Mouse (Mus musculus): ENCODE results near the gene Cox19.

DNA sequence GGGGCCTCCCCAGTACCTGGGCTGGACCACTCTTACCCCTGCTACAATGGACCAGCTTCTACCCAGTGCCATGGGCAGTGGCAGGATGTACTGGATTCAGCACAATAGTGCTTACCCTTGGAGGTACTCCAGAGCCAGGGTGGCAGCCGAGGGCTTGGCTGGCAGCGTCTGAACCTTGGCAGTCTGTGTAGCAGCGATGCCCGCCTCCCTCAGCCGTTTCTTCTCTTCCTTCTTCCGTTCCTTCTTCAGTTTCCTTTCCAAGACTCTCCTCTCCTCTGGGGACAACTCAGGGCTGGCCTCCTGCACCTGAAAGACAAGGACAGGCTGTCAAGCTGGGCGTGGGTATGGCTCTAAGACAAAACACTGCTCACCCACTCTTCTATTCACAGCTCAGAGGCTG is 12.6 kb upstream of the Cox19 start:
- TF ChIP-seq CTCF (IDR thresholded peaks at IDR 0.05; ENCODE audit: low read depth) (no peak), EP300 (IDR thresholded peaks at IDR 0.05; ENCODE audit: low read depth) (no peak)

Data from heart, postnatal 0 days (tissue).